Mouse (Mus musculus): ENCODE data around the gene Epha10.

- TF ChIP-seq CTCF (IDR thresholded peaks at IDR 0.05; ENCODE audit: low read depth) (no peak), EP300 (IDR thresholded peaks at IDR 0.05; ENCODE audit: low read depth) (no peak)
Measured at GRCm38 (mm10) chr4:124951036-124951433, 70.3 kb downstream of the Epha10 start.

Measured in liver, embryonic 14.5 days (tissue).